Mouse (Mus musculus) neutrophil, adult 5-6 weeks (primary cell): Measurements from ENCODE around the gene Selenos. TPM values are rescaled to one million over a fixed set of nuclear protein-coding genes. Genes with fewer than 3 reads are reported as not detected.
"Not testable (repeated sequence)": the region's sequence is repeated elsewhere in the genome, so short reads cannot be mapped to it uniquely, and the experiment has no call there.

Experiments
- ATAC-seq: fragments of 151-379, 151-347 bp; 2 replicates; pipeline ENCODE4 v1.8.0; 2017; ENCODE audit warnings: mild to moderate bottlenecking, moderate TSS enrichment; ENCODE audit not compliant: insufficient number of reproducible peaks, poor library complexity, low FRiP score, severe bottlenecking; ENCODE audit errors: extremely low read depth
- total RNA-seq: library from RNA; stranded (forward); fragments of 200-1000 nt; gene quantifications from 2 replicates; pipeline ENCODE4 v1.2.3, GENCODE M21; 2017

Gene Selenos
- total RNA-seq, result 44.6 and 48.3 TPM in 2 replicates

DNA sequence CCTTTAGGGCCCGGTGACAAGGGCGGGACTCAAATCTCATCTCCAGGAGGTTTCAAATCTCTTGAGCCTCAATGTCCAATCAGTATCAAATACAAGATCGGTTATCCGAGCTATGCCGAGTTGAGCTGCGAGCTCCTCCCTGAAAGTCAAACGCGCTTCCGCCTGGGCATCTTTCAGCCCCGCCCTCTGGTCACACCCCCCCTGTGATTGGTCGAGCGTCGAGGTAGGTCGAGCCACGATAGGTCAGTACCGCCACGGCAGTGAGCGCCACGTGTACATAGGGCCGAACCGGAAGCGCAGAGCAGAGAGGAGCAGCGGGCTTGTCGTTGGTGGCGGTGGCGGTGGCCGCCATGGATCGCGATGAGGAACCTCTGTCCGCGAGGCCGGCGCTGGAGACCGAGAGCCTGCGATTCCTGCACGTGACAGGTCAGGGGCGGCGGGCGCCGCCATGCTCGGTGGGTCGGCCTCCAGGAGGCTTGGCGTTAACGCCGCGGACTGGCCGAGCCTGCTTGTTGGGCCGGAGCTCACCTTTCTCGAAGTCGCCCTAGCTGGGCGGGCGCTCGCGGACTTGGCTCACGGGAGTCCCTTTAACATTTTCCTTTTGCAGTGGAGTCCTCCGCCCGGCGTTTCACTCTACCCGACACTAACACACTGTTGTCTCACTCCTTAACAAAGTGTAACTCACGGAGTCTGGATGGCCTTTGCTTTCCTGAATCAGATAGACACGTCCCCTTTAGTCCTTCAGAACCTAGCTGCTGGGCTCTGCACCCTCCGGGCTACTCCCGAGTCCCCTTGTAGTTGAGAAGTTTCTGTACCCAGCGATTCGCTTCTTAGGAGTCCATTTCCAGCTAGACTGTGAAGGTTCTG is at the start of gene Selenos:
Selenos (plus strand) TSS at position 286 of the 867 bp plus-strand sequence.
- ATAC-seq, result peak; percentile 99

DNA sequence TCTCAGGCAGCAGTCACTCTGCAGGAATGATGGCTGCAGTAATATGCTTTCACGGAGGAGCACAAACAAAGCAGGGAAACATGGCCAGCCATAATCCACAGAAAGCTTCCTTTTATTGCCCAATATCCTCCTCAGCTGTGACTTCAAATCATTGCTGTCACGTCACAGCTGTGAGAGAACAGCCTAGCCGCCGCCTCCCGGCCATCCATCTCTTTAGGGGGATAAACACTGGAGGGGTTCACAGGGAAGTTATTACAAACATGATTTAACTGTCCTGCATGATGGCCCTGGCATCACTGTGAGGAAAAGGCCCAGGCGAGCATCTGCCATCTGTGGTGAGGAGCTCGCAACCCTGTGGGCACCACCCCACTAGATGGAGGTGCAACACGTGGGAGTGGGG is 42.6 kb upstream of the Selenos start:
- ATAC-seq, result no peak

DNA sequence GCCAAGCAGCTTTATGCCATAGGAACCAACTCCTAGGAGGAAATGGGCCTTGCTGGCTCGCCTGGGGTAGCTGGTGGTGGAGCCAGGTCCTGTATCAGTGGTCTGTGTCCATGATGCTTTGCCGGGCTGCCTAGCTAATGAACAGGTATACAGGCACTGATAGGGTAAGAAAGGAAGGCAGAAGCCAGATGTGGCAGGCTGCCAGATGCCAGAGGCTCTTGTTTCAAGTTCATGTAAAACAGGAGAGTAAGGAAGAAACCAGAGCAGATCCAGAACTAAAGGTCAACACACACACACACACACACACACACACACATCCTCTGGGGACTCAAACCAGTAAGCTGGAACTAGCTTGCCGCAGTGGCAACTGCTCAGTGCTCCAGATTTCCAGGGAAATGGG is 41.2 kb upstream of the Selenos start:
- no peak for ATAC-seq

DNA sequence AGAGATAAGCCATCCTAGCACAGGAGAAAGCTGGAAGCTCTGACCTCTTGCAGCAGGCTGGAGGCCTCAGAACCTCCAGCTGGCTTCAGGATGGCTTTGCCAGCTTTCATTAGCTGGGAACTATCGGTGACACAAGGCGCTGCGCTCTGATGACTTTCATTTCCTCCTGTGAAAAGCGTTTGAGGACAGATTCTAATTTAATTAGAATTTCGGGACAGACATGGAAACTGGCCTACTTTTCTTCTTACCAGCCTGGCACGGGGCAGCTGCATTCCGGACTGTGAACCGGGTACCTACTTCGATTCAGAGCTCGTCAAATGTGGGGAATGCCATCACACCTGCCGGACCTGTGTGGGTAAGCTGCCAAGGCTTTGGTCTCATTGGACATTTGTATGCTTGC is 40.7 kb upstream of the Selenos start:
- no peak for ATAC-seq

DNA sequence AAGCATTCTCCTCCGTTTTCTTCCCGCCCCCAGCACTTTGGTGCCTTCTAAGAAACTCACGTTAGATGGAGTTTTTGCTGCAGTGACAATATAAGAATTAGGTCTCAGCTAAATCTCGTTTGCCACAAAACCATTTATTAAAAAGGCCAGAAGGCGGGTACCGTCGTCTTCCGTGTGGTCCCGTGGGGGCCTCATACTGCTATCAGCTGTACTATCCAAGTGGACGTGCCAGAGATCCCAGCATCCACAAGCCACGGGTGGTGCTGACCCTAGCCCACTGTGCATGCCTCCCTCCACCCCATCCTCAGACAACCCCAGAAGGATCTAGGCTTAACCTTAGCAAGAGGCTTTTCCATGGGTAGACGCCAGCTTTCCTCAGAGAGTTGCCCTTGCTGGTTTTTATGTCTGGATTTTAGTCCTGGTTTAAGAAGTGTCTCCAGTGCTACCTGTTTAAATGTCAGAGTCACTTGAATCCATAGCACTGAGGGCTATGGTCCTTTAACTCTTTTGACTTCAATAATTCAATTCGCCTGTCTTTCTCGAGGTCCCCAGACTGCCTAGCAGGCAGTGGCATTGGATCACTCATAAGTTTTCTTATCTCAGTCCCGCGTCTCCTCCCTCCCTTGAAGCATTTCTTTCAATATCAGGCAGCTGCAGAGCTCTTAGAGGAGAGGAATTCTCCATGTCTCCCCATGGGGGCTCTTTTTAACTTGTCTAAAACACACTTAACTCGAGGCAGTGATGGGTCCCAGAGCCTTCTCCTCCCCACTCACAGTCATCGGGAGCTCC is 39.2 kb upstream of the Selenos start:
- ATAC-seq, result no peak

GRCm38 (mm10) chr7:66043552-66044459 is 35.6 kb upstream of the Selenos start, which contains the start of gene Gm45213:
Gm45213 (plus strand) TSS chr7:66043602.
- ATAC-seq, result no peak

DNA sequence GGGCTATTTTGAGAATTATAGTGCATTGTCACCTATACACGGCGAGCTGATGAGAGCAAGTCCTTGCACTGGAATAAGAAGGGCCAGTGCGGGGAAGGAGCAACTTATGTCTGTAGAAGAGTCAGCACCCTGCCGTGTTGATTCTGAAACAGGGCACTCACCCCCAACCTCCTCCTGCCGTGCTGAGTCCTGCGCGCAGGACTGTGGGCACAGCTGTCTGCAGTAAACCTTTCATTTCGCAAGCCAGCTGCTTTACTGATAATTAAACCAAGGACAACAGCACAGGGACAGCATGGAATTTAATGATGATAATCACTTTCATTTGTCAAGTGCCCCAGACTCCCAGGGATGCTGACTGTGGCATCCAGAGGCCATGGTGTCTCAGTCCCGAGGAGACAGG is 34.8 kb upstream of the Selenos start:
- ATAC-seq, result no peak

- no peak for ATAC-seq
Observed at GRCm38 (mm10) chr7:66046921-66047918, 32.2 kb upstream of the Selenos start.

DNA sequence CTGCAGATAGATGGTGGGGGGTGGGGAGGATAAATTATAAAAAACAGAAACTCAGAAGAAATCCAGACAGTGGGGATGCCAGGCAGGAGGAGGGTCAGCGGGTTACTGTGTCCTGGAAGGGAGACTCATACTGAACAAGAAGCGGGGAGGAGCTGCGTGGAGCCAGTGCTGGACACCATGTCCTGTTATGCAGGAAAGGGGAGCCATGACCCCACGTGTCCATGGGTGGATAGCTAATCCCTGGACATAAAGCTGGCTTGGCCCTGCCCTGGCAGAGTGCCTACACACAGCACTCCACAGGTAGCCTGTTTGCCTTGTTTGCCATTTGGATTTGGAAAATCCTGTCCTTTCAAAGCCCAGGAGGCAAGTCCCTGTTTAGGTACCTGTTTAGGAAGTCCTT is 31.5 kb upstream of the Selenos start:
- ATAC-seq, result no peak

- ATAC-seq, result no peak
Observed at GRCm38 (mm10) chr7:66048446-66049230, 30.8 kb upstream of the Selenos start.

- ATAC-seq, result no peak
Observed at GRCm38 (mm10) chr7:66053946-66054483, 25.4 kb upstream of the Selenos start.

- not testable (repeated sequence) for ATAC-seq
Observed at GRCm38 (mm10) chr7:66055356-66055755, 24.1 kb upstream of the Selenos start.

DNA sequence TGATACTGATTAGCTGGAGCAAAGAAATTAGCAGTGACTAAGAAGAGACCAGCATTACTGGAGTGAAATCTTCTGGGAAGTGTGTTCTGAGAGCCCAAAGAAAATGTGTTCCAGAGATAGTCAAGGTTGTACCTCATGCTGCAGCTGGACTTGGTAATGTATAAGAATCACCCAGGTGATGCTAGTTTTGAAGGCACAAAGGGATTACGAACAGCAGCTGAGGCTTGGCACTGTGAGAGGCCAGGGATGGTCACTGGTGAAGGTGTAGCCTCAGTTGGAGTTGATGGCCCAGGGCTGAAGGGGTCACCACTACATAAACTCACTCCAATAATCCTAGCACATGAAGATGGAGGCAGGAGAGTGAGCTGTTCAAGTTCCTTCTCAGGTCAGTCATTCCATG is 20.7 kb upstream of the Selenos start, which contains the start of gene Snrpa1:
Snrpa1 (plus strand) TSS at position 301 of the 400 bp plus-strand sequence.
- ATAC-seq, result no peak

- peak; percentile 94 for ATAC-seq
Observed at GRCm38 (mm10) chr7:66060066-66060956, 19.1 kb upstream of the Selenos start.

DNA sequence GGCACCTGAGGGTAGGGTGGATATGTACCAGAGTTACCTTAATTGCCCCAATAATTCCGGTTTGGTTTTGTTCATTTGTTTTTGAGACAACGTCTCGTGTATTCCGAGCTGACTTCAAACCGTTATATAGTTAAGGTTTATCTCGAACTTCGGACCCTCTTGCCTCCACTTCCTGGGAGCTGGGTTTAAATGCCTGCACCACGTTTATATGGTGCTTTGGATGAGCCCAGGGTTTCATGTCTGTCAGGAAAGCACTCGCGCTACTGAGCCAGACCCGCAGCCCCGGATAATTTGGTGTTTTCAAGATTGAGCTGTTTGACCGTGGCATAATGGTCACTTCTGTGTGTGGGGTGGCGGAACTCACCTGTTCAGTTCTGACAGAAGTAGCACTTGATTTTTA is 18.4 kb upstream of the Selenos start:
- no peak for ATAC-seq

- no peak for ATAC-seq
Observed at GRCm38 (mm10) chr7:66076411-66076810, 3.0 kb upstream of the Selenos start.
